Mouse (Mus musculus): ENCODE measurements around the gene Tbc1d2b. TPM values are rescaled to one million over a fixed set of nuclear protein-coding genes. Genes with fewer than 3 reads are reported as not detected.

Gene Tbc1d2b
- polyA plus RNA-seq, 1 experiment from 2014 or later = 20.9 TPM

DNA sequence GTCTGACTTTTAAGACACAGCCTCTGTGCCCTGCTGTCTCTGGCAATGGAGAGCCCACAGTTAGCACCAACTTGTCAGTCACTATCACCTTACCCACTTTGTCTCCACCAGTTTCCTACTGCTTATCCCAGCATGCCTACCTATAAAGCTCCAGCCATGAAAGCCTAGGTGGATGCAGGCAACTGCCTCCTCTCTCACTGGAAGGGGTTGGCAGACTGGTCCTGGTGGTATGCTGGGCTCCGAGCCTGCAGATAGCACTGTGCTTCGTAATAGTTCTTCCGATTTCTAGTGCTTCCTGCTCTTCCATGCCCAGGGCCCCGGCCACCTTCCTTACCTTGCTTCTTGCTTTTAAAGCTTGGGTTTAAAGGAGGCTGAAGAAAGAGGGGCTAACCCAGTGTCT is 81.7 kb downstream of the Tbc1d2b start:
- no peak for ATAC-seq (ENCODE audit: insufficient number of reproducible peaks, insufficient read depth, low FRiP score, low read depth)
- Histone ChIP-seq H3K4me1 (ENCODE audit: control insufficient read depth, insufficient read depth, low read length) (peaks cover 11% of the 10 kb centered on the region), H3K36me3 (ENCODE audit: control insufficient read depth, insufficient read depth, low read length) (peaks cover 34% of the 10 kb centered on the region), H3K9me3 (ENCODE audit: control insufficient read depth, low read depth, low read length) (no peaks in the 10 kb centered on the region), H3K27me3 (ENCODE audit: control insufficient read depth, insufficient read depth, low read length) (no peaks in the 10 kb centered on the region), H3K4me3 (ENCODE audit: low read depth, low read length) (no peak overlapping the region), H3K9ac (replicated peaks; ENCODE audit: low read depth, low read length) (no peak overlapping the region), H3K4me2 (replicated peaks; ENCODE audit: low read depth, low read length) (no peak overlapping the region), H3K27ac (ENCODE audit: low read length) (no peak overlapping the region)
- 93% methylated on average over 4 of the region's 4 CpGs for WGBS

DNA sequence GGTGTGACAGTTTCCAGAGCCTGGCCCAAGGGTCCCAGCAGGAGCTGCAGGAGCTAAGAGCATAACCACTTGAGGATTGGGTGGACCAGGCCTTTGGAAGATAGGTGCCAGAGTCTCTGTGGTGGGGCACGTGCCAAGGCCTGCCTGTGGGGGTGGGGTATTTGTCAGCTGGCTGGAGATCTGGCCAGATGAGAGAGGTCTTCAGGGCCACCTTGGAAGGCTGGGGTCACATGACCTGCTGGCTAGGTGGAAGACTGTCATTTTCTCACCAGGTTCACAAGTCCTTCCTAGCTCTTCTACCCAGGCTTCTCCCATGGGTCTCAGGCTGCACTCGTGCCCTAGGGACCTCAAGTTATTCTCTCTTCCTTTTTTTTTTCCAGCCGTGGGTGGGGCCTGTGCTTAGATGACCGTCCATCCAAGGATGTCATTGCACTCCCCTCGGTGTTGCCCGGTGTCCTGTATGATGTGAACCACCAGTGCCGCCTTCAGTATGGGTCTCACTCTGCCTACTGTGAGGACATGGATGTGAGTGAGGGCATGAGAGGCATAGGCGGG is 85.2 kb downstream of the Tbc1d2b start:
- H3K36me3 ChIP-seq (ENCODE audit: control insufficient read depth, insufficient read depth, low read length) = peaks cover 22% of the 10 kb centered on the region
- no peak for ATAC-seq (ENCODE audit: insufficient number of reproducible peaks, insufficient read depth, low FRiP score, low read depth)
- no peak overlapping the region for H3K9ac ChIP-seq (replicated peaks; ENCODE audit: low read depth, low read length)
- 84% methylated on average over 8 of the region's 8 CpGs for WGBS
- no peaks in the 10 kb centered on the region for H3K9me3 ChIP-seq (ENCODE audit: control insufficient read depth, low read depth, low read length)
- no peak overlapping the region for H3K4me3 ChIP-seq (ENCODE audit: low read depth, low read length)
- peaks cover 26% of the 10 kb centered on the region for H3K4me1 ChIP-seq (ENCODE audit: control insufficient read depth, insufficient read depth, low read length)
- no peak overlapping the region for H3K27ac ChIP-seq (ENCODE audit: low read length)
- no peaks in the 10 kb centered on the region for H3K27me3 ChIP-seq (ENCODE audit: control insufficient read depth, insufficient read depth, low read length)
- H3K4me2 ChIP-seq (replicated peaks; ENCODE audit: low read depth, low read length) = no peak overlapping the region

DNA sequence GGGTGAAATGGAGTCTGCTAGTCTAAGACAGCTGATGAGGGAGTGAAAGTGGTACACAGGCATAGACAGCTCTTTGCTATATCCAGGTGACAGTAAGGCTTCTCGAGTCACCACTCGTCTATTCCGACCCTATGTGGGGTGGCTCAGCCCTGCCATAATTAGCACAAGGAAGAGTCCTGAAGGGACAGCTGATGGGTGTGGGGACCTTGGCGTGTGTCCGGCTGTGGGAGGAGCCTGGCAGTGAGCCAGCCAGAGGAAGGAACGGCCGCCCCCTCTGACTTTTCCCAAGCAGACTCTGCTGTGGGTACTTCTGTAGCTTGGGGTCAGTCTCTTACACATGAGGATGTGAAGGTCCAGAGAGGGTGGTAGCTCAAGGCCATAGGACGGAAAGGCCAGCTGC is 86.5 kb downstream of the Tbc1d2b start:
- 54% methylated on average over 8 of the region's 8 CpGs for WGBS
- Histone ChIP-seq H3K9ac (replicated peaks; ENCODE audit: low read depth, low read length) (no peak overlapping the region), H3K27ac (ENCODE audit: low read length) (no peak overlapping the region)

DNA sequence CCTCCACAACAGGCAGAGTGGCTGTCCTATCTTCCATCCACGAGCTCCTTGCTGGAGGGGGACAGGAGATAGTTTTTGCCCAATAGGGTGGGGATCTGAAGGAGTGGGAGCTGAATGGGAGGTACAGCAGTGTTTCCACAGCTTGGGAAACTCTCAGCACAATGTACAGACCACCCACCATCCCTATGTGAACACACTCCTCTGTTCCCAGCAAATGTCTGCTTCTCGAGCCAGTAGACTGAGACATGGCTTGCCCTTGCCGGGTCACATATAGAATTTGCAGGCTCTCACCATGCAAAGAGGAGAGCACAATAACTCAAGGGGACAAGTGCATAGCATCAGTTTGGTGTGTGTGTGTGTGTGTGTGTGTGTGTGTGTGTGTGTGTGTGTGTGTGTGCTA is 87.1 kb downstream of the Tbc1d2b start:
- 53% methylated on average over 3 of the region's 3 CpGs for WGBS
- H3K4me1 ChIP-seq (ENCODE audit: control insufficient read depth, insufficient read depth, low read length) = peaks cover 26% of the 10 kb centered on the region
- no peak for ATAC-seq (ENCODE audit: insufficient number of reproducible peaks, insufficient read depth, low FRiP score, low read depth)
- no peaks in the 10 kb centered on the region for H3K27me3 ChIP-seq (ENCODE audit: control insufficient read depth, insufficient read depth, low read length)
- no peaks in the 10 kb centered on the region for H3K9me3 ChIP-seq (ENCODE audit: control insufficient read depth, low read depth, low read length)
- no peak overlapping the region for H3K27ac ChIP-seq (ENCODE audit: low read length)
- no peak overlapping the region for H3K4me3 ChIP-seq (ENCODE audit: low read depth, low read length)
- H3K4me2 ChIP-seq (replicated peaks; ENCODE audit: low read depth, low read length) = no peak overlapping the region
- peaks cover 20% of the 10 kb centered on the region for H3K36me3 ChIP-seq (ENCODE audit: control insufficient read depth, insufficient read depth, low read length)
- no peak overlapping the region for H3K9ac ChIP-seq (replicated peaks; ENCODE audit: low read depth, low read length)

More for the DNA sequence above, 86.5 kb downstream of the Tbc1d2b start:
- no peaks in the 10 kb centered on the region for H3K27me3 ChIP-seq (ENCODE audit: control insufficient read depth, insufficient read depth, low read length)
- no peak overlapping the region for H3K4me2 ChIP-seq (replicated peaks; ENCODE audit: low read depth, low read length)
- no peak overlapping the region for H3K4me3 ChIP-seq (ENCODE audit: low read depth, low read length)
- peak; percentile 60 for ATAC-seq (ENCODE audit: insufficient number of reproducible peaks, insufficient read depth, low FRiP score, low read depth)
- H3K36me3 ChIP-seq (ENCODE audit: control insufficient read depth, insufficient read depth, low read length) = peaks cover 23% of the 10 kb centered on the region
- no peaks in the 10 kb centered on the region for H3K9me3 ChIP-seq (ENCODE audit: control insufficient read depth, low read depth, low read length)
- H3K4me1 ChIP-seq (ENCODE audit: control insufficient read depth, insufficient read depth, low read length) = peaks cover 26% of the 10 kb centered on the region

DNA sequence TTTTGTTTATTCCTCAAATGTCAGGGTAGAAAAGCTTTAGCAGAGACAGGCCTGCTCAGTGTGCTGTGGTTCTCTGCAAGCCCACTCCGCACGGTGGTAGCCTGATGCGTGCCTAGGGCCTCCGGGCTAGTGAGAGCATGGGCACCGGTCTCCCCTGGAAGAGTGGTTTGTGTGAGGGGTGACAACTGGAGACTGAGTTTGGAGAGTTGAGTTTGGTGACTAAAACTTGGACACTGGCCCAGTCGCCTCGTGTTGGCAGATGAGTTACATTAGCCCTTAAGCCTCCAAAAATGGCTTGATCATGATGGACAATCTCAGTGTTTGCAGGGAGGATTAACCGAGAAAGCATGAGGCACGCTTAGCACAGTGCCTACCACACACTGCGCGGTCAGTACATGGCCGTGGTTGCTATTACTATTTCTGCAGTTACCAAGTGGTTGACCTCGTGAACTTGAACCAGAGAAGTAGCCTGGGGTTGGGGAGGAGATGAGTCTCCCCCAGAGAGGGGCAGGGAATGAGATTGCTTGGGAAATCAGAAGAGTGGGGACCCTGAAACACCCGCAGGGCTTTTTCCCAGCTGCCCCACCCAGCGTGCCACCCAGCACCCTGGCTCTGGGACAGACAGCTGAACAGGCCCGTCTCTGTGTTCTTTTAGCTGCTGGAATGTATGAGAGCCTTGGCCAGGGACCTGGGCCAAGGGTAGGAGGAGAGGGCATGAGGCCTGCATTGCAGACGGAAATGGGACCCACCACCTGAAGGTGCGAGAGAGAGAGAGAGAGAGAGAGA is 87.8 kb downstream of the Tbc1d2b start:
- 55% methylated on average over 18 of the region's 18 CpGs for WGBS
- no peak overlapping the region for H3K9ac ChIP-seq (replicated peaks; ENCODE audit: low read depth, low read length)
- H3K27ac ChIP-seq (ENCODE audit: low read length) = no peak overlapping the region; the same call in 1 of the 2 replicates
- H3K4me3 ChIP-seq (ENCODE audit: low read depth, low read length) = no peak overlapping the region
- ATAC-seq (ENCODE audit: insufficient number of reproducible peaks, insufficient read depth, low FRiP score, low read depth) = 0 out of 2 replicates have a peak, but pooled peaks have one; percentile 10
- no peaks in the 10 kb centered on the region for H3K27me3 ChIP-seq (ENCODE audit: control insufficient read depth, insufficient read depth, low read length)
- peaks cover 21% of the 10 kb centered on the region for H3K36me3 ChIP-seq (ENCODE audit: control insufficient read depth, insufficient read depth, low read length)
- H3K4me2 ChIP-seq (replicated peaks; ENCODE audit: low read depth, low read length) = no peak overlapping the region
- H3K4me1 ChIP-seq (ENCODE audit: control insufficient read depth, insufficient read depth, low read length) = peaks cover 26% of the 10 kb centered on the region
- no peaks in the 10 kb centered on the region for H3K9me3 ChIP-seq (ENCODE audit: control insufficient read depth, low read depth, low read length)

DNA sequence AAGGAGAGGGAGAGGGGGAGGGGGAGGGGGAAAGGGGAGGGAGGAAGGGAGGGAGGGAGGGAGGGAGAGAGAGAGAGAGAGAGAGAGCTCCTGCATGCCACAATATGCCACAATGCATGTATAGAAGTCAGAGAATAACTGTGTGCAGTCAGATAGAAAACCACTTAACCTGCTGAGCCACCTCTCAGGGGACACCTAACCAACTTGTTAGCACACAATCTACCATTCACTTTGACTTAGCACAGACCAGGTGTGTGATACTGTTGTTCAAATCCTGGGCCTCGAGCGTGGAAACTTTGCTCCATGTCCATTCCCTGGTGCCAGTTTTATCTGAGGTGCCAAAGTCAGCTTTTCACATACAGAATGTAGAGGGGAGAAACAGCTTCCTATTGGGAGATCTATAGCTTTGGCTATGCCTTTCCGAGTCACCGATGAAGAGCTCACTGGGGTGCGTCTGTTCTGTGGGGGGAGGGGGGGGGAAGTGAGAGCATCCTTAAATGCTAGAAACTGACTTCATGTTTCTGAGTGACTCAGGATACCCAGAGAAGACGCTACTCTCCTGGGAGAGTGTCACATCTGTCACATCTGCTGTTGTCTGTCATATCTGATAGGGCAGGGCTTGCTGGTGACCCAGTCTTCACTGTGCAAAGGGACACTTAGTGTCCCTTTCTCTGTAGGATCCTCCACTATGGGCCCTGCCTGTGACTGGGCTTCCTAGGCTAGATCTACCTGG is 88.8 kb downstream of the Tbc1d2b start:
- H3K27ac ChIP-seq (ENCODE audit: low read length) = peak overlapping the region; percentile 58; the same call in 1 of the 2 replicates
- no peak for ATAC-seq (ENCODE audit: insufficient number of reproducible peaks, insufficient read depth, low FRiP score, low read depth)
- H3K9me3 ChIP-seq (ENCODE audit: control insufficient read depth, low read depth, low read length) = no peaks in the 10 kb centered on the region
- no peak overlapping the region for H3K4me2 ChIP-seq (replicated peaks; ENCODE audit: low read depth, low read length)
- H3K4me1 ChIP-seq (ENCODE audit: control insufficient read depth, insufficient read depth, low read length) = peaks cover 26% of the 10 kb centered on the region
- 72% methylated on average over 6 of the region's 6 CpGs for WGBS
- H3K9ac ChIP-seq (replicated peaks; ENCODE audit: low read depth, low read length) = no peak overlapping the region
- peaks cover 19% of the 10 kb centered on the region for H3K36me3 ChIP-seq (ENCODE audit: control insufficient read depth, insufficient read depth, low read length)
- H3K4me3 ChIP-seq (ENCODE audit: low read depth, low read length) = no peak overlapping the region
- no peaks in the 10 kb centered on the region for H3K27me3 ChIP-seq (ENCODE audit: control insufficient read depth, insufficient read depth, low read length)

DNA sequence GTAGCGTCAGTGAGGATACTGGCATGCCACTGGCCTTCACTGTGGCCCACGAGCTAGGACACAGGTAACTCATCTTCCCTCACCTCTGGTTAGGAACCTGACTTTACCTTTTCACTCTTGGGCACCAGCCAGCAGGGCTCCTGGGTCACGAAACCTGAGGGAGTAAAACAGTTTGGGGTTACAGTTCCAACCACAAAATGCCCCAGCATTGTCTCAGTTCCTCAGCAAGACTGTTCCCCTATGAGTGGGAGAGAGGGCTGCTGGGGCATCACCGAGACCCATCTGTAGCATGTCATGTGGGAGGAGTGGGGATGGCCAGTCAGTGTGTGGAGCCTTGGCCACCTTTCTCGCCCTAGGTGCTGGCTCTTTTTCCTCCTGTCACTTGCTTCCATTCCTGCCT is 91.2 kb downstream of the Tbc1d2b start:
- Histone ChIP-seq H3K9me3 (ENCODE audit: control insufficient read depth, low read depth, low read length) (no peaks in the 10 kb centered on the region), H3K27me3 (ENCODE audit: control insufficient read depth, insufficient read depth, low read length) (no peaks in the 10 kb centered on the region), H3K4me1 (ENCODE audit: control insufficient read depth, insufficient read depth, low read length) (peaks cover 20% of the 10 kb centered on the region), H3K36me3 (ENCODE audit: control insufficient read depth, insufficient read depth, low read length) (peaks cover 19% of the 10 kb centered on the region), H3K4me2 (replicated peaks; ENCODE audit: low read depth, low read length) (no peak overlapping the region), H3K9ac (replicated peaks; ENCODE audit: low read depth, low read length) (no peak overlapping the region), H3K27ac (ENCODE audit: low read length) (no peak overlapping the region), H3K4me3 (ENCODE audit: low read depth, low read length) (no peak overlapping the region)
- ATAC-seq (ENCODE audit: insufficient number of reproducible peaks, insufficient read depth, low FRiP score, low read depth) = no peak
- WGBS = 82% methylated on average over 5 of the region's 5 CpGs

DNA sequence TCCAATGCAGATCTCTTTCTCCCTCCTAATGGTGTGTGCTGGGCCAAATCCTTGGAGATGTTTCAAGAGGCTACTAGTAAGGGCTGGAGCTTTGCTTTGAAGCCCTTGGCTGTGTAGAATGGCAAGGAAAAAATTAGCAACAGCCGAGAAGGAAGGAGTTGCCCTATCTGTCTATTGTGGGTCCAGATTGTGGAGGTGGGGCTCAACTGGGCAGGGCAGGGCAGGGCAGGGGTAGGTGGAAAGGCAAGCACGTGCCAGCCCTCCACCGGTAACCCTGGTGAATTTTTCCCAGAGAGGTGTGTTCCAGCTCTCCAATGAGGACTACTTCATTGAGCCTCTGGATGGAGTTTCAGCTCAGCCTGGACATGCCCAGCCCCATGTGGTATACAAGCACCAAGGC is 97.3 kb downstream of the Tbc1d2b start:
- no peaks in the 10 kb centered on the region for H3K27me3 ChIP-seq (ENCODE audit: control insufficient read depth, insufficient read depth, low read length)
- ATAC-seq (ENCODE audit: insufficient number of reproducible peaks, insufficient read depth, low FRiP score, low read depth) = peak; percentile 51
- peaks cover 21% of the 10 kb centered on the region for H3K36me3 ChIP-seq (ENCODE audit: control insufficient read depth, insufficient read depth, low read length)
- H3K4me3 ChIP-seq (ENCODE audit: low read depth, low read length) = no peak overlapping the region
- no peak overlapping the region for H3K27ac ChIP-seq (ENCODE audit: low read length)
- H3K4me1 ChIP-seq (ENCODE audit: control insufficient read depth, insufficient read depth, low read length) = no peaks in the 10 kb centered on the region
- no peak overlapping the region for H3K9ac ChIP-seq (replicated peaks; ENCODE audit: low read depth, low read length)
- no peaks in the 10 kb centered on the region; the same call in 1 of the 2 replicates for H3K9me3 ChIP-seq (ENCODE audit: control insufficient read depth, low read depth, low read length)
- H3K4me2 ChIP-seq (replicated peaks; ENCODE audit: low read depth, low read length) = no peak overlapping the region
- WGBS = 77% methylated on average over 3 of the region's 3 CpGs

Measured in stomach, embryonic 14.5 days (tissue).